Mouse (Mus musculus) stomach, postnatal 0 days (tissue): ENCODE results near the gene Ccdc62. TPM values are rescaled to one million over a fixed set of nuclear protein-coding genes. Genes with fewer than 3 reads are reported as not detected.
A peak's percentile ranks its signal among the peaks of the same experiment; 100 is the strongest.

Experiments used
- ATAC-seq: fragments of 200-750 bp; cut with Nextera tagmentation; 2 replicates; pipeline ENCODE4 v1.8.0; 2017; ENCODE audit not compliant: low FRiP score, low TSS enrichment
- DNase-seq: peaks from one replicate; pipeline ENCODE4 v3.0.0-alpha.2; 2016; ENCODE audit warnings: low spot score
- H3K27ac ChIP-seq: fragments of 300-500 bp; sonication (generic); replicated peaks from 2 replicates; pipeline ENCODE4 v1.5.1; 2014; ENCODE audit warnings: mild to moderate bottlenecking, control low read depth
- H3K27me3 ChIP-seq: fragments of 300-500 bp; sonication (generic); 2 replicates; pipeline ENCODE4 v1.6.1; 2014; ENCODE audit warnings: low read length; ENCODE audit not compliant: control insufficient read depth, insufficient read depth
- H3K36me3 ChIP-seq: fragments of 300-500 bp; sonication (generic); 2 replicates; pipeline ENCODE4 v1.6.1; 2014; ENCODE audit warnings: low read length, mixed read lengths; ENCODE audit not compliant: control insufficient read depth, insufficient read depth
- H3K4me1 ChIP-seq: fragments of 300-500 bp; sonication (generic); replicated peaks from 2 replicates; pipeline ENCODE4 v1.6.1; 2014; ENCODE audit warnings: antibody characterized with exemption; ENCODE audit not compliant: control insufficient read depth, insufficient read depth
- H3K4me2 ChIP-seq: fragments of 300-500 bp; sonication (generic); replicated peaks from 2 replicates; pipeline ENCODE4 v1.6.1; 2014; ENCODE audit warnings: low read depth, mild to moderate bottlenecking, control low read depth, moderate library complexity
- H3K4me3 ChIP-seq: fragments of 300-500 bp; sonication (generic); 2 replicates; pipeline ENCODE4 v1.5.1; 2014; ENCODE audit warnings: low read depth, low read length, control low read depth
- H3K9ac ChIP-seq: fragments of 300-500 bp; sonication (generic); 2 replicates; pipeline ENCODE4 v1.6.1; 2014; ENCODE audit warnings: mild to moderate bottlenecking, low read length, control low read depth, mixed read lengths
- H3K9me3 ChIP-seq: fragments of 300-500 bp; sonication (generic); 2 replicates; pipeline ENCODE4 v1.6.1; 2016; ENCODE audit warnings: low read length; ENCODE audit not compliant: control insufficient read depth
- CTCF ChIP-seq: IDR thresholded peaks from 2 replicates; pipeline ENCODE4 v1.5.1; 2016; ENCODE audit warnings: antibody characterized with exemption, low read depth, mild to moderate bottlenecking, moderate library complexity
- EP300 ChIP-seq: optimal IDR thresholded peaks from 2 replicates; pipeline ENCODE3; 2016; ENCODE audit warnings: antibody characterized with exemption
- WGBS: fragments of 180-500 bp; shearing (Covaris S2); extraction: QIAGEN DNeasy Blood & Tissue Kit; methylation state at CpG from one replicate; pipeline ENCODE4 v1.1.7; 2014; 5-methylcytosine and 5-hydroxymethylcytosine counted together
- polyA plus RNA-seq: library from polyadenylated mRNA; unstranded; fragments of >200 nt; fragmentation: Nextera tagmentation; extraction: Ambion mirVana; gene quantifications from 2 replicates; pipeline ENCODE4 v1.2.1, GENCODE M21; 2015

Gene Ccdc62
- polyA plus RNA-seq, 1 experiment from 2014 or later: 5.4 TPM

GRCm38 (mm10) chr5:123906146-123906975 lies 24.1 kb upstream of the Ccdc62 start:
- TF ChIP-seq CTCF: no peak
- TF ChIP-seq EP300: no peak
- H3K9me3 ChIP-seq: no peaks in the 10 kb centered on the region
- H3K4me1 ChIP-seq: peaks cover 3% of the 10 kb centered on the region; the same call in 1 of the 2 replicates
- H3K27ac ChIP-seq: no peak overlapping the region
- no peak for DNase-seq
- no peak overlapping the region for H3K4me3 ChIP-seq
- H3K27me3 ChIP-seq: no peaks in the 10 kb centered on the region
- 63% methylated on average over 17 of the region's 17 CpGs for WGBS
- no peak for ATAC-seq
- peaks cover 6% of the 10 kb centered on the region; the same call in 1 of the 2 replicates for H3K36me3 ChIP-seq
- peak overlapping the region; percentile 34; the same call in 1 of the 2 replicates for H3K4me2 ChIP-seq
- H3K9ac ChIP-seq: no peak overlapping the region

- Histone ChIP-seq H3K27me3 (no peaks in the 10 kb centered on the region), H3K4me1 (peaks cover 3% of the 10 kb centered on the region; the same call in 1 of the 2 replicates), H3K27ac (peak within 1 kb of the TSS; percentile 92), H3K9me3 (no peaks in the 10 kb centered on the region), H3K9ac (peak within 1 kb of the TSS; percentile 99), H3K36me3 (peaks cover 6% of the 10 kb centered on the region; the same call in 1 of the 2 replicates), H3K4me2 (peak within 1 kb of the TSS; percentile 88), H3K4me3 (peak within 1 kb of the TSS; percentile 92)
- WGBS: under 1% methylated on average over 56 of the region's 61 CpGs
- ATAC-seq (peak; percentile 96), DNase-seq (peak; percentile 100)
- peak; percentile 98 for TF ChIP-seq CTCF
- TF ChIP-seq EP300: peak; percentile 100
Measured at GRCm38 (mm10) chr5:123906976-123907630, 23.4 kb upstream of the Ccdc62 start, which contains the start of gene Denr. Gene Denr (plus strand): TSS chr5:123907175.

- ATAC-seq (0 out of 2 replicates have a peak, but pooled peaks have one; percentile 6), DNase-seq (no peak)
- WGBS: 3% methylated on average over 10 of the region's 10 CpGs
- Histone ChIP-seq H3K4me2 (peak overlapping the region; percentile 88), H3K4me1 (peaks cover 3% of the 10 kb centered on the region; the same call in 1 of the 2 replicates), H3K9me3 (no peaks in the 10 kb centered on the region), H3K27ac (peak overlapping the region; percentile 92), H3K27me3 (no peaks in the 10 kb centered on the region), H3K9ac (peak overlapping the region; percentile 99), H3K36me3 (peaks cover 6% of the 10 kb centered on the region; the same call in 1 of the 2 replicates), H3K4me3 (peak overlapping the region; percentile 92)
- TF ChIP-seq CTCF: no peak
- no peak for TF ChIP-seq EP300
Measured at GRCm38 (mm10) chr5:123907631-123907977, 22.9 kb upstream of the Ccdc62 start.

DNA sequence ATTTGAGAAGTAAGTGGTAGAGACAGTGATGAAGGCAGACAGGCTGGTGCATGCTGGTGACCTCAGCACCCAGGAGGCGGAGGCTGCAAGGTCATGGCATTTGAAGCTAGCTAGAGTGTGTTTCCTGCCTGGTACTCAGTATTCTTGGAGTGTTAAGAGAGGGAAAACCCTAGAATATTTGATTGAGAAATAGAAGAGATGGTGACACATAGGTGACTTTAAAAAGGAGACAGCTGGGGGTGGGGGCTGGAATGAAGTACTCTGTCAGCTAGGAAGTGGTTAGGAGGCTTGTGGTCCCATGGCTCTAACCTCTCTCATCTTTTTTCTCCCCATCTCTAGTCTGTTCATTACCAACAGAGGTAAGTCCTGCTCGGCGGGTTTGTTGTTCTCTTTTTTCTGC lies 15.6 kb upstream of the Ccdc62 start:
- Histone ChIP-seq H3K4me1 (no peaks in the 10 kb centered on the region), H3K4me3 (no peak overlapping the region), H3K27ac (no peak overlapping the region), H3K9ac (no peak overlapping the region), H3K36me3 (peaks cover 12% of the 10 kb centered on the region), H3K4me2 (no peak overlapping the region), H3K9me3 (no peaks in the 10 kb centered on the region), H3K27me3 (no peaks in the 10 kb centered on the region)
- ATAC-seq (no peak), DNase-seq (no peak)
- WGBS: 85% methylated on average over 3 of the region's 3 CpGs
- no peak for TF ChIP-seq CTCF
- TF ChIP-seq EP300: no peak

- no peak overlapping the region for H3K4me3 ChIP-seq
- TF ChIP-seq CTCF (no peak), EP300 (no peak)
- WGBS: 85% methylated on average over 6 of the region's 6 CpGs
- no peak for ATAC-seq
- peaks cover 22% of the 10 kb centered on the region for H3K36me3 ChIP-seq
- DNase-seq: no peak
- no peaks in the 10 kb centered on the region for H3K27me3 ChIP-seq
- no peak overlapping the region for H3K4me2 ChIP-seq
- H3K9me3 ChIP-seq: no peaks in the 10 kb centered on the region
- H3K9ac ChIP-seq: no peak overlapping the region
- H3K27ac ChIP-seq: no peak overlapping the region
- no peaks in the 10 kb centered on the region for H3K4me1 ChIP-seq
Measured at GRCm38 (mm10) chr5:123922112-123922511, 8.4 kb upstream of the Ccdc62 start.
